Mouse (Mus musculus): ENCODE data around the gene Abcc6. TPM values are rescaled to one million over a fixed set of nuclear protein-coding genes. Genes with fewer than 3 reads are reported as not detected.
"Not testable (repeated sequence)": the region's sequence is repeated elsewhere in the genome, so short reads cannot be mapped to it uniquely, and the experiment has no call there.

Abcc6 gene
- polyA plus RNA-seq, 1 experiment from 2014 or later: 0.24 TPM

DNA sequence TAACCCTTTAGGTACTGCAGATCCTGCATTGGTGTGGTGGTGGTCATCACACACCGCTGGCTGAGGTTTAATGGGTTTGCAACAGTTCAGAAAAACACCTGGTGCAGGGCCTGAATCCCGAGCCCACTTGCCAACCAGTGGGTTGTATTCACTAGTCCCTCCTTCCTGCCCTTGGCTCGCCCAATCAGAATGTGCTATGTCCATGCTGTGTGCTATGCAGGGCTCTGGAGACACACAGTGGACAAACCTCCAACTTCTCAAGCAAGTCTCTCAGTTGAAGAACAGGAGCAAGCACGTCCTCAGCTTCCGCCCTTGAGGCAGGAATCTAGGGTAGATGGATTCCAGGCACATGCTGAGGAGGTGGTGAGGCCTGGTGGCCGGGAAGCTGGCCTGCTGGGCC is 55.6 kb downstream of the Abcc6 start:
- Histone ChIP-seq H3K36me3 (ENCODE audit: control insufficient read depth, insufficient read depth, low read length) (no peaks in the 10 kb centered on the region), H3K27me3 (ENCODE audit: control insufficient read depth, insufficient read depth, low read length) (no peaks in the 10 kb centered on the region), H3K4me1 (ENCODE audit: control insufficient read depth, insufficient read depth, low read length) (no peaks in the 10 kb centered on the region), H3K9ac (replicated peaks; ENCODE audit: low read length) (no peak overlapping the region), H3K4me2 (ENCODE audit: low read length) (no peak overlapping the region), H3K9me3 (ENCODE audit: control insufficient read depth, low read length) (no peaks in the 10 kb centered on the region), H3K4me3 (replicated peaks; ENCODE audit: low read depth, low read length) (no peak overlapping the region), H3K27ac (replicated peaks; ENCODE audit: low read depth, low read length) (no peak overlapping the region)
- 78% methylated on average over 6 of the region's 6 CpGs for WGBS
- DNase-seq (no peak), ATAC-seq (ENCODE audit: low FRiP score, low TSS enrichment) (no peak)

DNA sequence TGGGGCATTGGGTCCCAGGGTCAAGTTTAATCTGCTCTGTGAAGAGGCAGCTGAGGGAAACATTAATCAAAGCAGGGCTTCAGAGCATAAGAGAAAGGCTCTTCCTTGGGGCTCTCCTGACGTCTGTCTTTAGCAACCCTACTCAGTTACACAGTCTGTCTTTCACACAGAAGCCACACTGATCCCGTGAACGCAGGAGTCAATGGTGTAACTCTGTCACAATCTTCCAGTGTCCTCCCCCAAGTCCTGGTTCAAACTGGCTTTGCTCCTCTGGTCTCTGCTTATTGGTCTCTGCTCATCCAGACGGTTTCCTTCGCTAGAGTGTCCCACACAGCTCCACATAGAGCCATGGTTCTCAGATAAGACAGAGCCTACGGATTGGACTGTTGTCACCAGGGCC is 56.0 kb downstream of the Abcc6 start:
- Histone ChIP-seq H3K4me1 (ENCODE audit: control insufficient read depth, insufficient read depth, low read length) (no peaks in the 10 kb centered on the region), H3K27me3 (ENCODE audit: control insufficient read depth, insufficient read depth, low read length) (no peaks in the 10 kb centered on the region), H3K36me3 (ENCODE audit: control insufficient read depth, insufficient read depth, low read length) (no peaks in the 10 kb centered on the region), H3K27ac (replicated peaks; ENCODE audit: low read depth, low read length) (no peak overlapping the region), H3K4me2 (ENCODE audit: low read length) (no peak overlapping the region), H3K9me3 (ENCODE audit: control insufficient read depth, low read length) (no peaks in the 10 kb centered on the region), H3K9ac (replicated peaks; ENCODE audit: low read length) (no peak overlapping the region), H3K4me3 (replicated peaks; ENCODE audit: low read depth, low read length) (no peak overlapping the region)
- no peak for ATAC-seq (ENCODE audit: low FRiP score, low TSS enrichment)
- DNase-seq: no peak
- WGBS: 73% methylated on average over 6 of the region's 6 CpGs

DNA sequence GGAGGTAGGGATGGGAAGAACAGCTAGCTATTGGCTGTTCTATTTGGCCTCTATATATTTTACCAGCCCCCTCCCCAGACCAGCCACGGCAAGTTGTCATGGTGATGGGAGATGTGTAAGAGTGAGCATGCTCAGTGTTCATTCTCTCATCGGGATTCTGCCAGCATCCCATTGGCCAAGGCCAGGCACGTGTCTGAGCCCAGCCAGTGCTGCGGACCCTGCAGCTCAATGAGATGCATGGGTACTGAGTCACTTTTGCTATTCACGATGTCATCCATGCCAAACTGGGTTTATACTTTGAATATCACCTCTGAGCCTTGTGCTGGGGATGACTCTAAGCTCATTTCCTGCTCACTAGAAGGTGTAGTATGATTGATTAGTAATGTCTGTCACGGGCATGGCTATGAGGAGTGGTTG is 56.8 kb downstream of the Abcc6 start:
- H3K9ac ChIP-seq (replicated peaks; ENCODE audit: low read length): no peak overlapping the region
- H3K4me1 ChIP-seq (ENCODE audit: control insufficient read depth, insufficient read depth, low read length): no peaks in the 10 kb centered on the region
- H3K4me3 ChIP-seq (replicated peaks; ENCODE audit: low read depth, low read length): no peak overlapping the region
- H3K9me3 ChIP-seq (ENCODE audit: control insufficient read depth, low read length): no peaks in the 10 kb centered on the region
- no peaks in the 10 kb centered on the region for H3K36me3 ChIP-seq (ENCODE audit: control insufficient read depth, insufficient read depth, low read length)
- H3K27ac ChIP-seq (replicated peaks; ENCODE audit: low read depth, low read length): peak overlapping the region; percentile 49; the same call in 1 of the 2 replicates
- H3K4me2 ChIP-seq (ENCODE audit: low read length): no peak overlapping the region
- peak; percentile 61 for DNase-seq
- H3K27me3 ChIP-seq (ENCODE audit: control insufficient read depth, insufficient read depth, low read length): no peaks in the 10 kb centered on the region
- no peak; the same call in 1 of the 2 replicates for ATAC-seq (ENCODE audit: low FRiP score, low TSS enrichment)
- WGBS: 70% methylated on average over 6 of the region's 6 CpGs

DNA sequence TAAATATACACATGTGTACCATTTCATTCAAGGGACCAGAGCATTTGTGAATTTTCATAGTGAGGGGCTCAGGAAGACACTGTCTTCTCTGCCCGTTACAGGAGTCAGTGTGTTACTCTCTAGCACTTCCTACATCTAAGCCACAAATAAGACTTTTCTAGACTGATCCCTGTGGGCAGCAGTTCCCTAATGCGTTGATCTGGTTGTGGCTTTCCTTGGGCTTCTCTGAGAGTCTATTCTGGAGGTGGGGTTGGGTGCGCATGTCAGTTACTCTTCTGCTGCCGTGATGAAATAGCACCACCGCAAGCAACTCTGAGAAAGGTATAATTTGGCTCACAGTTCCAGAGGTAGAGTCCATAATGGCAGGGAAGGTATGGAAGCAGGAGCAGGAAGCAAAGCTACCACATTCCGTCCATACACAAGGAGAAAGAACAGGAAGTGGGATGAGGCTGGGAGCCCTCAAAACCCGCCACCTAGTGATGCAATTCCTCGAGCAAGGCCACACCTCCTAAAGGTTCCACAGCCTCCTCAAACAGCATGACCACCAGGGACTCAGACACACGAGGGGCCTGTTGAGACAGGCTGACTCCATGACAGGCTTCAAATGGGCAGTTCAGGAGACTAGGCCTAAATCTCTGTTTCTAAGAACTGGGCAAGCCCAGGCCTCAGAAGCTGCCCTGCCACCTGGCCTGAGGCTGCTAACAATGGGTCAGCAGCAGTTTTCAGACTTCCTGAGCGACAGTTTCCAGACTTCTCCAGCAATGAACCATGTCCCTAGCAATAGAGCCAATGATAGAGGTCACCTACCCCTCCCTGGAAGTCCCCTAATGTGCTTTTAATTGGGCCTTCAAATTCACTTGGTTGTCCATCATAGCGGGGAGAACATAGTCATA is 58.0 kb downstream of the Abcc6 start:
- DNase-seq (no peak), ATAC-seq (ENCODE audit: low FRiP score, low TSS enrichment) (no peak)
- 83% methylated on average over 11 of the region's 11 CpGs for WGBS
- no peaks in the 10 kb centered on the region for H3K27me3 ChIP-seq (ENCODE audit: control insufficient read depth, insufficient read depth, low read length)
- H3K27ac ChIP-seq (replicated peaks; ENCODE audit: low read depth, low read length): no peak overlapping the region
- no peaks in the 10 kb centered on the region for H3K4me1 ChIP-seq (ENCODE audit: control insufficient read depth, insufficient read depth, low read length)
- no peak overlapping the region for H3K9ac ChIP-seq (replicated peaks; ENCODE audit: low read length)
- H3K4me3 ChIP-seq (replicated peaks; ENCODE audit: low read depth, low read length): no peak overlapping the region
- no peaks in the 10 kb centered on the region for H3K36me3 ChIP-seq (ENCODE audit: control insufficient read depth, insufficient read depth, low read length)
- no peaks in the 10 kb centered on the region for H3K9me3 ChIP-seq (ENCODE audit: control insufficient read depth, low read length)
- no peak overlapping the region for H3K4me2 ChIP-seq (ENCODE audit: low read length)

DNA sequence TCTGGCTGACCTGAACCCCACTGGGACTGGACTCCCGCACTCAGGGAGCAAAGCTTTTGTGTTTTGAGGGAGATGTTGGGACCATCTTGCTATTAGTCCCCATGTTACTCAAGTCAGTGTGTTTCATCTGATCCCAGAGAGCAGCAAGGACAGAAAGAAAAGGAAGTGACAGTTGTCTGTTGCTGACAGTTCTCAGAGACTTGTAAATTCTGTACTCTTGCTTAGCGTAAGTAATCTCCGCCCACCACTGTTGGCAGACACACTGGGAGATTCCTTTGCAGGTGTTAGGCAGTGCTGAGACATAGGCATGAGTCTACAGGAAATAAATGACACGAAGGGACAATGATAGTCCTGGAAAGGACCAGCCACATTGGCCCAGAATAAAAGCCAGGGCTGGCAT is 73.5 kb downstream of the Abcc6 start:
- Histone ChIP-seq H3K4me2 (ENCODE audit: low read length) (no peak overlapping the region), H3K9ac (replicated peaks; ENCODE audit: low read length) (no peak overlapping the region), H3K27ac (replicated peaks; ENCODE audit: low read depth, low read length) (no peak overlapping the region), H3K4me1 (ENCODE audit: control insufficient read depth, insufficient read depth, low read length) (no peaks in the 10 kb centered on the region), H3K36me3 (ENCODE audit: control insufficient read depth, insufficient read depth, low read length) (no peaks in the 10 kb centered on the region), H3K4me3 (replicated peaks; ENCODE audit: low read depth, low read length) (no peak overlapping the region), H3K27me3 (ENCODE audit: control insufficient read depth, insufficient read depth, low read length) (no peaks in the 10 kb centered on the region), H3K9me3 (ENCODE audit: control insufficient read depth, low read length) (no peaks in the 10 kb centered on the region)
- ATAC-seq (ENCODE audit: low FRiP score, low TSS enrichment) (no peak), DNase-seq (no peak)
- WGBS: 70% methylated on average over 4 of the region's 4 CpGs

DNA sequence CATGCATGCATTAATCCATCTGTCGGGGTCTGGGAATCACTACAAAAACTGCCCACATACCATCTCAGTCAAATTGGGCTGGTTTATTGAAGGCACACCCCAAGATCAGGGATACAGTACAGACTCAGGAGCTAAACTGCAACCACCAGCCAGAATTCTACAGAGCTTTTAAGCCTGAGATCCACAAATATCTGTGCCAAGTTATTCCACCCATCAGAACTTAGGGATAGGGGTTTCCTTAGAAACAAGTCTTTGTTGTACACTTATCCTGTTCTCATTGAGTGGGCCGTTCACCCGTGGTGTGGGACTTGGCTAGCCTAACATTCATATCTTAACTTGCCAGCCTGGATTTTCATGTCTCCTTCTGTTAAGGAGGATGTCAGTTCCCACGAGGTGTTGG is 81.0 kb downstream of the Abcc6 start:
- H3K4me1 ChIP-seq (ENCODE audit: control insufficient read depth, insufficient read depth, low read length): no peaks in the 10 kb centered on the region
- 81% methylated on average over 4 of the region's 4 CpGs for WGBS
- H3K27ac ChIP-seq (replicated peaks; ENCODE audit: low read depth, low read length): no peak overlapping the region
- ATAC-seq (ENCODE audit: low FRiP score, low TSS enrichment) (no peak), DNase-seq (no peak)
- H3K9ac ChIP-seq (replicated peaks; ENCODE audit: low read length): no peak overlapping the region
- H3K4me2 ChIP-seq (ENCODE audit: low read length): no peak overlapping the region
- no peaks in the 10 kb centered on the region for H3K9me3 ChIP-seq (ENCODE audit: control insufficient read depth, low read length)
- H3K27me3 ChIP-seq (ENCODE audit: control insufficient read depth, insufficient read depth, low read length): no peaks in the 10 kb centered on the region
- no peak overlapping the region for H3K4me3 ChIP-seq (replicated peaks; ENCODE audit: low read depth, low read length)
- no peaks in the 10 kb centered on the region for H3K36me3 ChIP-seq (ENCODE audit: control insufficient read depth, insufficient read depth, low read length)

DNA sequence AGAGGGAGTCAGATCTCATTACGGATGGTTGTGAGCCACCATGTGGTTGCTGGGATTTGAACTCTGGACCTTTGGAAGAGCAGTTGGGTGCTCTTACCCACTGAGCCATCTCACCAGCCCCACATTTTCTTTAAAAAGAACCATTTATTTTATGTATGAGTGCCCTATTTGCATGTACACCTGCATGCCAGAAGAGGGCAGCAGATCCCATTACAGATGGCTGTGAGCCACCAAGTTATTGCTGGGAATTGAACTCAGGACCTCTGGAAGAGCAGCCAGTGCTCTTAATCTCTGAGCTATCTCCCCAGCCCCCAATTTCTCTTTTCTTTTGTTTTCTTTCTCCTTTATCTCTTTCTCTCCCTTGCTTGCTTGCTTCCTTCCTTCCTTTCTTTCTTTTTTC is 86.8 kb downstream of the Abcc6 start:
- not testable (repeated sequence) for H3K27ac ChIP-seq (replicated peaks; ENCODE audit: low read depth, low read length); DNase-seq; H3K4me2 ChIP-seq (ENCODE audit: low read length); H3K4me3 ChIP-seq (replicated peaks; ENCODE audit: low read depth, low read length); H3K4me1 ChIP-seq (ENCODE audit: control insufficient read depth, insufficient read depth, low read length); H3K27me3 ChIP-seq (ENCODE audit: control insufficient read depth, insufficient read depth, low read length); ATAC-seq (ENCODE audit: low FRiP score, low TSS enrichment); H3K36me3 ChIP-seq (ENCODE audit: control insufficient read depth, insufficient read depth, low read length); H3K9ac ChIP-seq (replicated peaks; ENCODE audit: low read length); H3K9me3 ChIP-seq (ENCODE audit: control insufficient read depth, low read length)
- WGBS: 82% methylated on average over 1 of the region's 1 CpGs

DNA sequence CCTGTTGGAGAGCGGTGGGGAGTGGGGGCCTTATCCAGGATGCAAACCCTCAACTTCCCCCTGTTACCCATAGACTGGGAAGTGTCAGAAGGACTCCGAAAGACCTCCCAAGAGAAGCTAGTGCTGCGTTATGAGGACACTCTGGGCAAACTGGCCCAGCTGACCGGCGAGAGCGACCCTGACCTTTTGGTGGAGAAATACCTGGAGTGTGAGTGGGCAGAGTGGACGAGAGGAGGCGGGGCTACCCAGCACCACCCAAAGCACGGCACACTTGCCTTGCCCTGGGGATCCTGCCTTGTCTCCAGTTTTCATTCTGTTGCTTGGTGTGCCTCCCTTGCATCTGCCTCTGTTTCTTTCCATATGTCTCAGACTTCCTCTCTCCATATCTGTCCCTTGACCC is 88.1 kb downstream of the Abcc6 start:
- Histone ChIP-seq H3K36me3 (ENCODE audit: control insufficient read depth, insufficient read depth, low read length) (no peaks in the 10 kb centered on the region), H3K4me1 (ENCODE audit: control insufficient read depth, insufficient read depth, low read length) (no peaks in the 10 kb centered on the region), H3K4me3 (replicated peaks; ENCODE audit: low read depth, low read length) (no peak overlapping the region), H3K27ac (replicated peaks; ENCODE audit: low read depth, low read length) (no peak overlapping the region), H3K9ac (replicated peaks; ENCODE audit: low read length) (no peak overlapping the region), H3K27me3 (ENCODE audit: control insufficient read depth, insufficient read depth, low read length) (no peaks in the 10 kb centered on the region), H3K9me3 (ENCODE audit: control insufficient read depth, low read length) (no peaks in the 10 kb centered on the region), H3K4me2 (ENCODE audit: low read length) (no peak overlapping the region)
- ATAC-seq (ENCODE audit: low FRiP score, low TSS enrichment) (no peak), DNase-seq (no peak)
- WGBS: 93% methylated on average over 9 of the region's 9 CpGs

- no peak overlapping the region for H3K9ac ChIP-seq (replicated peaks; ENCODE audit: low read length)
- H3K4me2 ChIP-seq (ENCODE audit: low read length): no peak overlapping the region
- no peaks in the 10 kb centered on the region for H3K36me3 ChIP-seq (ENCODE audit: control insufficient read depth, insufficient read depth, low read length)
- 56% methylated on average over 2 of the region's 2 CpGs for WGBS
- no peak overlapping the region for H3K27ac ChIP-seq (replicated peaks; ENCODE audit: low read depth, low read length)
- DNase-seq: no peak
- H3K27me3 ChIP-seq (ENCODE audit: control insufficient read depth, insufficient read depth, low read length): no peaks in the 10 kb centered on the region
- H3K4me3 ChIP-seq (replicated peaks; ENCODE audit: low read depth, low read length): no peak overlapping the region
- no peak for ATAC-seq (ENCODE audit: low FRiP score, low TSS enrichment)
- no peaks in the 10 kb centered on the region for H3K9me3 ChIP-seq (ENCODE audit: control insufficient read depth, low read length)
- H3K4me1 ChIP-seq (ENCODE audit: control insufficient read depth, insufficient read depth, low read length): no peaks in the 10 kb centered on the region
Measured at GRCm38 (mm10) chr7:45939836-45940235, 90.3 kb downstream of the Abcc6 start.
